In the genomic region with DNA sequence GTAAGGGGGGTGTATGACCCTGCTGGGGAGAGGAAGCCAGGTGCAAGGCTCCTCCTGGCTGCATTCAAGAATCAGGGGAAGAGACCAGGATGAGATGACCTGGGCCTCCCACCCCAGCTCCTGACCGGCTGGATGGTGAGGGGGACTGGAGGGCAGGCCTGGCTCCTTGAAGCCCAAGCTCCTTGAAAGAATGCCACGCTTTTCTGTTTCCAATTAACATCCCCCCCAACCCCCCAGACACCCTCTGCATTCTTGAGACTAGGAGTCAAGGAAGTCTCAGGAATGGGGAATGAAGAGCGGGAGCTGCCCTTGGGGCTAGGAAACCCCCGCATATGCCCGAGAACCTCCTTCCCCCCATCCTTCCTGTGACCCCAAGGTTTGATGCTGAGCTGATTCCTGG, we compare ENCODE assay signal across 10 mouse cellular contexts. TPM values are rescaled to one million over a fixed set of nuclear protein-coding genes. Genes with fewer than 3 reads are reported as not detected.
DNase-seq lines count a peak whose midpoint lies in the region; TF ChIP-seq lines count a peak whose summit lies in the region.
"Had no signal": no experiment of that assay in that cellular context is flagged by ENCODE, and none has a peak within 500 bp of the region (broad histone marks: within the 10 kb centered on the region; RNA-seq: fewer than 3 reads in every experiment).

No protein-coding gene starts in this region.

- peaks cover 67% of the 10 kb centered on the region for H3K4me1 ChIP-seq in E14TG2a.4 (replicated peaks; ENCODE audit: low read depth, low read length)
- peaks cover 25% of the 10 kb centered on the region for H3K4me1 ChIP-seq in cerebellum, adult 2 months (ENCODE audit: control insufficient read depth, insufficient read depth, low read length)

- no peaks in the 10 kb centered on the region for H3K9me3 ChIP-seq in E14TG2a.4 (ENCODE audit: low read length)

- TF ChIP-seq CTCF in E14TG2a.4 (conservative IDR thresholded peaks at IDR 0.05; ENCODE audit: low read length), result no peak
- no peak for TF ChIP-seq CTCF in cerebellum, adult 2 months (IDR thresholded peaks at IDR 0.05; ENCODE audit: borderline replicate concordance, insufficient read depth, low read depth, low read length)

- H3K36me3 ChIP-seq in E14TG2a.4 (ENCODE audit: insufficient read depth, low read length) (peaks cover 8% of the 10 kb centered on the region), macrophage (ENCODE audit: inconsistent target) (no peaks in the 10 kb centered on the region)

- no peaks in the 10 kb centered on the region for H3K27me3 ChIP-seq in E14TG2a.4 (ENCODE audit: insufficient read depth, low read length)
- H3K27me3 ChIP-seq in cerebellum, adult 2 months (ENCODE audit: control insufficient read depth, insufficient read depth, low read length), result no peaks in the 10 kb centered on the region

- DNase-seq in heart, adult 11 months, result peak; percentile 93
- no peak for DNase-seq in heart, postnatal 4 days
- peak; percentile 81 for DNase-seq in forelimb bud, embryonic 11.5 days (ENCODE audit: low read depth, low spot score)
- DNase-seq in cerebellum, adult 2 months, result no peak
- DNase-seq in cerebellum, postnatal 25 days, result no peak
- DNase-seq in ovary, postnatal 10 days (ENCODE audit: low spot score), result no peak
- DNase-seq: adrenal gland, postnatal 25 days; kidney, postnatal 14 days had no signal

- no peak for TF ChIP-seq POLR2A in cerebellum, adult 2 months (IDR thresholded peaks at IDR 0.05; ENCODE audit: borderline replicate concordance, insufficient read depth, low read length)

- WGBS in macrophage (ENCODE audit: missing documents), result 65% methylated on average over 5 of the region's 5 CpGs
- 47% methylated on average over 5 of the region's 5 CpGs for WGBS in cerebellum, adult 2 months

- H3K79me2 ChIP-seq in macrophage (ENCODE audit: inconsistent target), result peaks cover 92% of the 10 kb centered on the region

- H3K4me3 ChIP-seq in E14TG2a.4 (replicated peaks; ENCODE audit: low read length) (peak overlapping the region; percentile 29; the same call in 1 of the 2 replicates), macrophage (ENCODE audit: inconsistent target) (no peak overlapping the region)
- H3K4me3 ChIP-seq in cerebellum, adult 2 months (replicated peaks; ENCODE audit: insufficient read depth, low read depth, low read length), result no peak overlapping the region

- peak overlapping the region; percentile 85 for H3K27ac ChIP-seq in macrophage
- no peak overlapping the region for H3K27ac ChIP-seq in cerebellum, adult 2 months (ENCODE audit: insufficient read depth, low read length)

RNA-seq across cellular contexts. Expression of a gene that starts 3.2 kb away (rescaled TPM):
- 1 to 10 TPM; 7.6 to 7.8 TPM for total RNA-seq in heart, postnatal 4 days (2021)
- 10 to 100 TPM in 21 of 26 experiments, 1 to 10 TPM in 5; 2.6 to 51.8 (median 35.5) TPM for total RNA-seq in macrophage (2018; cell fraction: chromatin; rRNA removed)
- total RNA-seq in macrophage (2018; cell fraction: cytosol; rRNA removed), result 10 to 100 TPM in 19 of 26 experiments, 1 to 10 TPM in 7; 1.7 to 15.8 (median 12.4) TPM
- 10 to 100 TPM in 18 of 26 experiments, 1 to 10 TPM in 8; 2.2 to 36.7 (median 24.6) TPM for total RNA-seq in macrophage (2018; cell fraction: nucleus; rRNA removed)
- 4.9 to 8.7 TPM (median 8.4 TPM) in 3 replicates for polyA plus RNA-seq in macrophage (2018)
- 12.3 and 12.4 TPM in 2 replicates for polyA plus RNA-seq in cerebellum, adult 2 months (2012; rRNA removed)

RNA-seq across cellular contexts. Expression of a gene that starts 17.1 kb away (rescaled TPM):
- total RNA-seq in heart, postnatal 4 days (2021), result not detected
- 1 to 10 TPM in 17 of 26 experiments, under 1 TPM in 9; 0.62 to 2.3 (median 1.2) TPM for total RNA-seq in macrophage (2018; cell fraction: chromatin; rRNA removed)
- under 1 TPM in 13 of 26 experiments, not detected in 13; under 0.01 to 0.15 (median 0.04) TPM for total RNA-seq in macrophage (2018; cell fraction: cytosol; rRNA removed)
- under 1 TPM; 0.14 to 0.68 (median 0.39) TPM for total RNA-seq in macrophage (2018; cell fraction: nucleus; rRNA removed)
- polyA plus RNA-seq in macrophage (2018), result not detected in 3 replicates
- polyA plus RNA-seq in cerebellum, adult 2 months (2012; rRNA removed), result 0.16 and 0.28 TPM in 2 replicates

RNA-seq across cellular contexts. Expression of a gene that starts 53.7 kb away (rescaled TPM):
- 100 to 1,000 TPM in 1 of 2 experiments, 10 to 100 TPM in 1; 90.4 to 104 TPM for total RNA-seq in heart, postnatal 4 days (2021)
- total RNA-seq in macrophage (2018; cell fraction: chromatin; rRNA removed), result 100 to 1,000 TPM; 135 to 409 (median 299) TPM
- 100 to 1,000 TPM in 9 of 26 experiments, 10 to 100 TPM in 17; 75.7 to 115 (median 97.2) TPM for total RNA-seq in macrophage (2018; cell fraction: cytosol; rRNA removed)
- total RNA-seq in macrophage (2018; cell fraction: nucleus; rRNA removed), result 100 to 1,000 TPM; 110 to 386 (median 202) TPM
- 85.4 to 112 TPM (median 98.6 TPM) in 3 replicates for polyA plus RNA-seq in macrophage (2018)
- 447 and 471 TPM in 2 replicates for polyA plus RNA-seq in cerebellum, adult 2 months (2012; rRNA removed)

Comparison
In these comparisons a context has a peak if more than half of its experiments do, and no peak if none do; other contexts are left out.
1. DNase-seq: peak in heart, adult 11 months (single experiment) and forelimb bud, embryonic 11.5 days (single experiment); none in heart, postnatal 4 days (single experiment), cerebellum, adult 2 months (0 of 2), cerebellum, postnatal 25 days (0 of 2) and ovary, postnatal 10 days (single experiment).